Mouse (Mus musculus) hindbrain, postnatal 0 days (tissue): ENCODE measurements at regions not wholly inside any gene's neighbourhood (a gene's known extent, or its start where the extent isn't known, plus 50 kb on each side); places are given as distances from the start of the nearest gene placed in this dataset.

Experiments used
- ATAC-seq: fragments of 200-750 bp; cut with Nextera tagmentation; 2 replicates; pipeline ENCODE4 v1.8.0; 2017; ENCODE audit warnings: mild to moderate bottlenecking, moderate TSS enrichment, moderate library complexity
- DNase-seq: peaks from one replicate; pipeline ENCODE4 v3.0.0-alpha.2; 2015; ENCODE audit warnings: low spot score
- H3K27ac ChIP-seq: fragments of 300-500 bp; sonication (generic); 2 replicates; pipeline ENCODE4 v1.5.1; 2014; ENCODE audit warnings: mild to moderate bottlenecking
- H3K27me3 ChIP-seq: fragments of 300-500 bp; sonication (generic); 2 replicates; pipeline ENCODE4 v1.6.1; 2014; ENCODE audit warnings: low read length, mixed read lengths; ENCODE audit not compliant: insufficient read depth
- H3K36me3 ChIP-seq: fragments of 300-500 bp; sonication (generic); 2 replicates; pipeline ENCODE4 v1.6.1; 2014; ENCODE audit warnings: low read length, mixed read lengths; ENCODE audit not compliant: insufficient read depth
- H3K4me1 ChIP-seq: fragments of 300-500 bp; sonication (generic); 2 replicates; pipeline ENCODE4 v1.6.1; 2014; ENCODE audit warnings: antibody characterized with exemption, low read length, mixed read lengths; ENCODE audit not compliant: insufficient read depth
- H3K4me2 ChIP-seq: fragments of 300-500 bp; sonication (generic); 2 replicates; pipeline ENCODE4 v1.6.1; 2014; ENCODE audit warnings: low read depth, mild to moderate bottlenecking, low read length, moderate library complexity, mixed read lengths
- H3K4me3 ChIP-seq: fragments of 300-500 bp; sonication (generic); 2 replicates; pipeline ENCODE4 v1.5.1; 2014; ENCODE audit warnings: low read length
- H3K9ac ChIP-seq: fragments of 300-500 bp; sonication (generic); replicated peaks from 2 replicates; pipeline ENCODE4 v1.6.1; 2014; ENCODE audit warnings: mild to moderate bottlenecking, low read length, moderate library complexity, mixed read lengths
- H3K9me3 ChIP-seq: fragments of 300-500 bp; sonication (generic); 2 replicates; pipeline ENCODE4 v1.6.1; 2016; ENCODE audit warnings: low read length, mixed read lengths
- CTCF ChIP-seq: IDR thresholded peaks from 2 replicates; pipeline ENCODE4 v1.5.1; 2016; ENCODE audit warnings: antibody characterized with exemption, control low read depth, low read depth
- WGBS: fragments of 180-500 bp; shearing (Covaris S2); extraction: QIAGEN DNeasy Blood & Tissue Kit; methylation state at CpG from one replicate; pipeline ENCODE4 v1.1.7; 2014; 5-methylcytosine and 5-hydroxymethylcytosine counted together

DNA sequence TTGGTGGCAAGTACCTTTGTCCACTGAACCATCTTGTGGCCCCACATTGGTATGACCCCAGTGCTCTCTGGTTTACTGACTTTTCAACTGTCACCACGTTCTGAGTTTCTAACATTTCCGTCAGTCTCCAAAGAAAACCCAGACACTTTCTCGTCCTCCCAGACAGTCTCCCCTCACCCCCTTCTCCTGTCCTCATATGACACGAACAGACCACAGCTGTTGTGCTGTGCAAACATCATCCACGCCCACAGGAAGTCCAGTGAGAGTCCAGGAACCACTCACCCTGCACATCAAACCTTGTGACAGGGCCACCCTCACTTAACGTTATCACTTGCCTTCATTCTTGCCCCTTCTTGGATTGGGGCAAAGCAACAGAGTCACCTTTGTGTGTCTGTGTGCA lies 51.4 kb upstream of the Kcng1 start:
- DNase-seq (no peak), ATAC-seq (no peak)
- TF ChIP-seq CTCF: no peak
- H3K27ac ChIP-seq: no peak overlapping the region
- H3K27me3 ChIP-seq: no peaks in the 10 kb centered on the region
- WGBS: 70% methylated on average over 6 of the region's 6 CpGs
- no peak overlapping the region for H3K9ac ChIP-seq
- no peak overlapping the region for H3K4me3 ChIP-seq
- no peak overlapping the region for H3K4me2 ChIP-seq
- H3K4me1 ChIP-seq: no peaks in the 10 kb centered on the region
- no peaks in the 10 kb centered on the region for H3K9me3 ChIP-seq
- H3K36me3 ChIP-seq: no peaks in the 10 kb centered on the region
